Mouse (Mus musculus) large intestine, adult 2 months (tissue): ENCODE results near the gene Mtf1. TPM values are rescaled to one million over a fixed set of nuclear protein-coding genes. Genes with fewer than 3 reads are reported as not detected.

ENCODE experiments used
- polyA plus RNA-seq: library from polyadenylated mRNA; depleted of rRNA; stranded (reverse); fragments of >200 nt; gene quantifications from 2 replicates; pipeline ENCODE4 v1.2.3, GENCODE M21; 2012; rRNA removed

Gene Mtf1
- polyA plus RNA-seq, 1 experiment, result 8.9 TPM

Other genes starting within 250 kb of the Mtf1 start
- gene 3100002H09Rik, start 191.3 kb upstream of the Mtf1 start, polyA plus RNA-seq, result not detected in 2 replicates
- 0.01 TPM in 1 of 2 replicates, not detected in the other for gene Pou3f1, start 145.3 kb upstream of the Mtf1 start, polyA plus RNA-seq
- 4.0 and 4.8 TPM in 2 replicates for gene Utp11, start 108.5 kb upstream of the Mtf1 start, polyA plus RNA-seq
- gene Fhl3, start 101.4 kb upstream of the Mtf1 start, polyA plus RNA-seq, result 3.3 and 3.9 TPM in 2 replicates
- gene Sf3a3, start 87.3 kb upstream of the Mtf1 start, polyA plus RNA-seq, result 14.6 and 14.8 TPM in 2 replicates
- gene Inpp5b, start 60.3 kb upstream of the Mtf1 start, polyA plus RNA-seq, result 32.8 and 41.7 TPM in 2 replicates
- gene Yrdc, start 48.6 kb downstream of the Mtf1 start, polyA plus RNA-seq, result 41.9 and 52.3 TPM in 2 replicates
- gene 1110065P20Rik, start 49.1 kb downstream of the Mtf1 start, polyA plus RNA-seq, result 24.5 TPM in 2 replicates
- gene Maneal, start 60.1 kb downstream of the Mtf1 start, polyA plus RNA-seq, result 0.32 and 0.38 TPM in 2 replicates
- 0.04 TPM in 1 of 2 replicates, not detected in the other for gene Epha10, start 78.8 kb downstream of the Mtf1 start, polyA plus RNA-seq
- 8.5 and 8.9 TPM in 2 replicates for gene 9930104L06Rik, start 134.9 kb downstream of the Mtf1 start, polyA plus RNA-seq
- 32.2 and 42.9 TPM in 2 replicates for gene Cdca8, start 137.2 kb downstream of the Mtf1 start, polyA plus RNA-seq
- gene Rspo1, start 184.3 kb downstream of the Mtf1 start, polyA plus RNA-seq, result 2.4 TPM in 2 replicates
- gene Gnl2, start 214.5 kb downstream of the Mtf1 start, polyA plus RNA-seq, result 9.2 and 12.6 TPM in 2 replicates